Mouse (Mus musculus) erythroblast, adult 5-6 weeks (primary cell): Measurements from ENCODE around the gene Bcl11a. TPM values are rescaled to one million over a fixed set of nuclear protein-coding genes. Genes with fewer than 3 reads are reported as not detected.

Experiments
- ATAC-seq: replicated peaks from 2 replicates; pipeline ENCODE4 v1.8.0; 2016; ENCODE audit warnings: moderate number of reproducible peaks, mild to moderate bottlenecking, moderate TSS enrichment, inconsistent platforms; ENCODE audit not compliant: poor library complexity, low FRiP score, severe bottlenecking
- total RNA-seq, 2 experiments: library from RNA; stranded (forward) in 1 of 2; stranded (reverse) in 1 of 2; fragments of 150-400 nt in 1 of 2; fragments of 200-764, 138-1000 nt in 1 of 2; gene quantifications; 2 replicates each; pipeline versions ENCODE4 v1.2.3 to v1.2.4; 2015 to 2017; ENCODE audit warnings: low replicate concordance in 2 of 2

Gene Bcl11a
- total RNA-seq, 2 experiments from 2014 or later: 4.9 to 11.1 TPM

DNA sequence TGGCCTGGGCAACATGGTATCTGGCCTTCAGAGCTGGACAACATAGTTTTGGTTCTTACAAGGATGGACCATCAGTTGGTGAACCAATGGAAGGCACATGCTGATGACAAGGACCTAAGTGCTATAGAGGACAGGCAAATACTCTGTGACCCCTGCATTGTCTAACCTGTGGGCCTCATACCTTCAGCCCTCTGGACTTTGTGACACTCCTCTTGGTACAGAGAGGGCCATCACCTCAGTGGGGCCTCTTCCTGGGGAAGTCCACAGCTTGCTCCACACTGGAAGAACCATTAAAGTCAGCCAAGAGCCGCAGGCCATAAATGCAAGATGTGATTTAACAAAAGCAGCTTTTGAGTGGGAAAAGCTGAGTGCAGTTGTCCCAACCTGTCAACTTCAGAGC, 68.6 kb downstream of the Bcl11a start:
- no peak for ATAC-seq

DNA sequence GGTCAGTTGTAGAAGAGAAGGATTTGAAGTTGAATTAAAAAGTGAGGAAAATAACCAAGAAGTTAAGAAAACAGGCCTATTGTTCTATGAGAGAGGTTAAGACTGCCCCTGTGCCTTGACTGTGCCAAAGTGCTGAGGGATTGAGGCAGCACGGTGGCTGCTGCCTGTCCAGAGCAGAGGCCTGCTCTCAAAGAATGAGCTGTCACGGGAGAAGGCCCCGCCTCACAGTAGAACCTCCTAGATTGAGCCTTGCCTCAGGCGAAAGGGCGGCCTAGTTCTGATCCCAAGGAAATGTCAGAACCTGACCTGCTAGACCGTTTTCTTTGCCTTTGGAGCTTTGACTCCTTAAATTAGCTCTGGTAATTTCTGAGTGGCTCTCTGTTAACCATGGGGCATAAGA, 69.8 kb downstream of the Bcl11a start:
- ATAC-seq: peak; percentile 77

DNA sequence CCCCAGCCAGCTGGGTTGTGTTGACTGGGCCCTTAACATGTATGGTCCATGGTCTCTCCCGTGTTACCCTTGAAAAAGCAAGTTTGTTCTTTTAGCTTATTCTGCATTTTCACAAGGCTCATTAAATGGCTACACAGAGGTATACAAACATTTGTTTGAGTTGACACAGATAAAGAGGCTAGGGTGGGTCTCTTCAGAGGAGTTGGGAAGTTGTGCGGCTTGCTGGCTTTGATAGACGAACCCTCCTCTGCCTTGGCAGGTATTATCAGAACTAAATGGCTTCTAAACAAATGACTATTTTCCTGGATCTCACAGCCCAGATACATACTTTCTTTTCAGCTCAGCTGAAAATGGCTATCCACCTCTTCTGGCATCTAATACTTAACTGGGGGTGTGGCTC, 70.7 kb downstream of the Bcl11a start:
- no peak for ATAC-seq

DNA sequence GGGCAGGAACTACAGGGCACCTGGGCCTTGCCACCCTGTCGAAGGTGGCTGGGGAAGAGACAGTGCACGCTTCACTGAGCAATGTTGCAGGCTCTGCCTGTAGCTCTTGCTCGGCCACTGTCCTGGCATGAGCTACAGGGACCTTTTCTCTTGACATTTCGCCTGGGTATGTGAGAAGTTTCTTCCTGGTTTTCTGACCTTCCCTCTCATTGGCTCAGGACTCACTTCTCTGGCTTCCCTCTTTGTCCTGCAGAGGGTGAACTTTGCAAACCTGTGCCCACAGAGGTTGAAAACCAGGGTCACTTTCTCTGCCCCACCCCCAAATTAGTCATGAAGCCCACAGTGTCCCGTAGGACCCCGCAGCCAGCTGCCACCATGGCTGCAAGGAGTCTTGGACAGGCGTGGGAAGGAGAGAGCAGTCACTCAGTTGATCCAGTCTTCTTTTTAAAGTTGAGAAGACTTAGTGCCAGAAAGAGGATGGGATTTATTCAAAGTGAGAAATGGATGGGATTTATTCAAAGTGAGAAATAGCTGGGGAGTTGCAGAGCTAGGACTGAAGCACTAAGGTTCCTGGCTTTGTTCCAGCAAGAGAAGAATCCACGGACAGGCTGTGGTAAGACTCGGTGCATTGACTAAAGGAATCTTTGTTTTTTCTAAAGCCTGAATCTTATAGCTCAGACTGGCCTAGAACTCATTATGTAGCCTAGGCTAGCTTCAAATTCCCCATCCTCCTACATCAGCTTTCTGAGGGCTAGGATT, 71.8 kb downstream of the Bcl11a start:
- ATAC-seq: no peak

DNA sequence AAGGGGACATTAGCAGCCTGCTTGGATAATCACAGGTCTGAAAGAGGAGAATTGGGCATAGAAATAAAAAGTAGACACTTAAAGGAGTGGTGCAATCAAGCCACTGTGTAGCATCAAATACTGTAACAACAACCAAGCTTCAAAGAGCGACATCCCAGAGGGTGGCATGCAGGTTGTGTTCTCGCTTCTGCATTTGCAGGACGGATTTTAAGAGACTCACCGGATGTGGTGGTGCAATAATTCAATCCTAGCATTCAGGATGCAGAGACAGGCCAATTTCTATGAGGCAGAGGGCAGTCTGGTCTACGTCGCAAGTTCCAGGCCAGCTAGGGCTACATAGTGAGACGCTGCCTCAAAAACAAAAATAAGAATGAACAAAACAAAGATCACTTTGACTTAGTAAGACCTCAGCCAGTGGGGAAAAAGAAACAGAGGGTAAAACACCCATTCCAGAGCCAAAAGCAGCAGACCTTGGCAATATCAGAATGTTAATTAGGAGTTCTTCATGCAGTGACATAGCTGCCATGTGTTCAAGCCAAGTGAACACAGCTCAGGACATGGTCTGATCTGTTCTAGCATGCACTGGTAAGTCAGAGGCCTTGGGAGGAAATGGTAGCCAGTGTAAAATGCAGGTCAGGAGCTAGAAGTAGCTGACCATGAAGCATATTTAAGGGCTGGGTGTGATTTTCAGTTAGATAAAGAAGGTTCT, 74.4 kb downstream of the Bcl11a start:
- no peak for ATAC-seq

DNA sequence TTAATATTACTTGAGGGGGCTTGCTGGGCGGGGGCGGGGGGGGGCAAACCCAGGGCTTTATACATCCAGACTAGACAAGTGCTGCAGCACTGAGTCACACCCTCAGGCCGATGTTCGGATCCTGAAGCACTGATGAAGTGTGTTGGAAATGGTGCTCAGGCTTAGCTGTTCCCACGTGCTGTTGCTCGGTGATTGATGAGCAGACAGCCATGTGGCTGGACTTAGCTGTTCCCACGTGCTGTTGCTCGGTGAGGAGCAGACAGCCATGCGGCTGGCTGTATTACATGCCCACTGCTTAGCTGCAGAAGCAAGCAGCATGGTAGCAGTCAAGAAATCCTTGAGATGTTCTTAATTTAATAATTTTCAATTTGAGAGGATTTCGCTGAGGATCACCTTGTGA, 75.2 kb downstream of the Bcl11a start:
- ATAC-seq: no peak

DNA sequence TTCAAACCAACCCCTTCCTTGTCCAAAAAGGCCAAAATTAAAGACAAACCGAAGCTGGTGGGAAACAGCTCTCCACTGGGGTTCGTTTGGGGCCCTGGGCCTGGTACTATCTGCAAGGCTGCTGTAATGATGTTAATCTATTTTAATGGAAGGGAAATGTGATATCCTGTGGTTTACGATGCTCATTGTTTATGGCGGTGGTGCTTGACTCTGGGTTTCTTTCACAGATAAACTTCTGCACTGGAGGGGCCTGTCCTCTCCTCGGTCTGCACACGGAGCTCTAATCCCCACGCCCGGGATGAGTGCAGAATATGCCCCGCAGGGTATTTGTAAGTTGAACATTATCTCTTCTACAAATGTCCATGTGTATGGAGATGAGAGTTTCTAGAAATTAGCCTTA, 80.2 kb downstream of the Bcl11a start:
- ATAC-seq: no peak

DNA sequence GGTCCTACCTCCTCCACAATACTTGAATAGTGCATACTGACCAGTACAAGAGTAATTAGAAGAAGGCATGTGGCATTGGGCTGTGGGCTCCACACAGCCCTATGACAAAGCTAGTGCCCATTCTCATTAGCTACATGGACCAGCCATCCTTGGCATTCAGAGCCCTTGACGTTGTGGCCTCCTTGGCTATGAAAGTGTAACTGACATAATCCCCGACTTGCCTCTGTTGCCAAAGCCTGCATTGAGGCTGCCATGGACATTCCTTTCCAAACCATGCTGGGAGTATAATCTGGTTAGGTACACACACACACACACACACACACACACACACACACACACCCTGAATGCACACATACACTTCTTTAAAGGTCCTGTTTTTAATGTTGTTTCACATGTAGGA, 81.8 kb downstream of the Bcl11a start:
- no peak for ATAC-seq

DNA sequence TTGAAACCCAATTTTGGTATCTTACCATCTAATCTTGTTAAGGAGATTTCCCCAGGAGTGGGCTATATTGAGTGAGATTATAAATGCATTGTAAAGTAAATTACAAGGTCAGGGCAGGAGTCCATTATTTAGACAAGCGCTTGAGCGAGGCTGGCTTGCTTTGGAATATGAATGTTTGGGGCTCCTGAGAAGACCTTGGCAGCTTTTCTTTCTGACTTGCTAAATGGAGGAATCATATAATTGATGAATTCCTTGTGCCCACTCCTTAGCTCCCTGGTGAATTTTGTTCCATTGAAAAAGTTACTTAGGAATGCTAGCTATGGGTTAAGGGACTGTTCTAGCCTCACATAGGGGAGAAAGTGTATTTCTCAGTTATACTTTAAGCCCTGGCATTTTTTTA, 83.6 kb downstream of the Bcl11a start:
- no peak for ATAC-seq

DNA sequence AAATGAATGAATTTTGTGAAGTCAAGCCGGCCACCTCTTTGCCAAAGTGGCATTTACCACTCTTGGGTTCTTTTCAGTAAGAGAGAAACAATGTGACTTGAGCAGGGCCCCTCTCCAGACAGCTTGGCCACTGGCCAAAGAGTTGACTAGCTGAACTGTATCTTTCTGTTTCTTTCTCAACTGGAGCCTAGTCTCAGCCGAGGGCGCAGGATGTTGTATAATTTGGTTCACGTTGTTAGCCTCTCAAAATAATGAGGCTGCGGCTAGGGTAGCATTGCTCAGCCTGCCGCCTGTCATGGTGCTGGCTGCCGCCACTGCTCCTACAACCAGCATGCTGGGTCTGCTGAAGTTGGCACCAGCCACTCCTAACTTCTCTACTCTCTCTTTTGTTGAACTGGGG, 84.2 kb downstream of the Bcl11a start:
- no peak for ATAC-seq

DNA sequence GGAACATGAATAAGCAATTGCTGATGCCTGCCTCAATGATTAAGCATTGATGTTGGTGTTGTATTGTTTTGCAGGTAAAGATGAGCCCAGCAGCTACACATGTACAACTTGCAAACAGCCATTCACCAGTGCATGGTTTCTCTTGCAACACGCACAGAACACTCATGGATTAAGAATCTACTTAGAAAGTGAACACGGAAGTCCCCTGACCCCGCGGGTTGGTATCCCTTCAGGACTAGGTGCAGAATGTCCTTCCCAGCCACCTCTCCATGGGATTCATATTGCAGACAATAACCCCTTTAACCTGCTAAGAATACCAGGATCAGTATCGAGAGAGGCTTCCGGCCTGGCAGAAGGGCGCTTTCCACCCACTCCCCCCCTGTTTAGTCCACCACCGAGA, 85.2 kb downstream of the Bcl11a start:
- ATAC-seq: no peak

DNA sequence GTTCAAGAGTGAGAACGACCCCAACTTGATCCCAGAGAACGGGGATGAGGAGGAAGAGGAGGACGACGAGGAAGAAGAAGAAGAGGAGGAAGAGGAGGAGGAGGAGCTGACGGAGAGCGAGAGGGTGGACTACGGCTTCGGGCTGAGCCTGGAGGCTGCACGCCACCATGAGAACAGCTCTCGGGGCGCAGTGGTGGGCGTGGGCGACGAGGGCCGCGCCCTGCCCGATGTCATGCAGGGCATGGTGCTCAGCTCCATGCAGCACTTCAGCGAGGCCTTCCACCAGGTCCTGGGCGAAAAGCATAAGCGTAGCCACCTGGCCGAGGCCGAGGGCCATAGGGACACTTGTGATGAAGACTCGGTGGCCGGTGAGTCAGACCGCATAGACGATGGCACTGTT, 86.2 kb downstream of the Bcl11a start:
- ATAC-seq: no peak

DNA sequence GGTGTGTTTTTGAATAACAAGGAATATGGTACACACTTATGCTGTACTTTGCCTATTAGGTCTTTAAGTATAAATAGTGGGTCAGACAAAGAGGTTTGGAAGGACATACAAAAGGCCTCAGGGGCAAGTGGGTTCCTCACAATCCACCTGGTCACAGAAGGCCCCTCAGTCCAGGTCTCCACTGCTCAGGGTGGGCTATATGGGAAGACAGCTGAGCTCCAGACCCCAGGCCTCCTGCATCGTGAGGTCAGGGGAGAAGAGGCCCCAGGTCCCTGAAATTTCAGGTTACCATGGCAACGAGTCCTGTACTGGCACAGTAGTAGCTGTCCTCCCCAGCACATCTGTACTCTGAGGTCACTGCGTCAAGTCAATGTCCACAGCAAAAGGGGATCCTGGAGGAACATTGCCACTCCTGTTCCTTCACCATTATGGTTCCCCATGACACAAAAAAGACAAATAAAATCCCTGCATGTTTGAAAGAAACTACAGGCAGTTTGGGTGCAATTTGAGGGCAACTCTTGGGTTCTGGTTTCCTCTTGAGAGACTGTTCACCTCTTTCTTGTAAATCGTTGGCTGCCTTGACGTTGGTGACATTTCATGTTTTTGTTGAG, 93.9 kb downstream of the Bcl11a start:
- no peak for ATAC-seq

DNA sequence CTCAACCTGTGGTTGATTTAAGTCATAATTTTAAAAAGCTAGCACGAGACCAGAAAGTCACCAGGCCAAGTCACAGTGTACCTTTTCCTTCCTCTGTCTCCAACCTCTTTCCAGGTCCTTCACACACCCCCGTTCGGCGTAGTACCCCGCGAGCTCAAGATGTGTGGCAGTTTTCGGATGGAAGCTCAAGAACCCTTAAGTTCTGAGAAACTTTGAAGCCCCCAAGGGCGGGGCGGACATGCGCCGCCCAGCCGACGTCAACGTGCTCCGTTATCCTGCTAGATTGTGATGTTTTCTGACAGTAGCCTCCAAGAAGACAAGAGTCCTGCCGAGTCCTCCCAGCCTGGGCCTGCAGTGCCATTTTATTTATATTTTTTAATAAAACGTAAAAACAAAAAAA, 94.7 kb downstream of the Bcl11a start:
- no peak for ATAC-seq

DNA sequence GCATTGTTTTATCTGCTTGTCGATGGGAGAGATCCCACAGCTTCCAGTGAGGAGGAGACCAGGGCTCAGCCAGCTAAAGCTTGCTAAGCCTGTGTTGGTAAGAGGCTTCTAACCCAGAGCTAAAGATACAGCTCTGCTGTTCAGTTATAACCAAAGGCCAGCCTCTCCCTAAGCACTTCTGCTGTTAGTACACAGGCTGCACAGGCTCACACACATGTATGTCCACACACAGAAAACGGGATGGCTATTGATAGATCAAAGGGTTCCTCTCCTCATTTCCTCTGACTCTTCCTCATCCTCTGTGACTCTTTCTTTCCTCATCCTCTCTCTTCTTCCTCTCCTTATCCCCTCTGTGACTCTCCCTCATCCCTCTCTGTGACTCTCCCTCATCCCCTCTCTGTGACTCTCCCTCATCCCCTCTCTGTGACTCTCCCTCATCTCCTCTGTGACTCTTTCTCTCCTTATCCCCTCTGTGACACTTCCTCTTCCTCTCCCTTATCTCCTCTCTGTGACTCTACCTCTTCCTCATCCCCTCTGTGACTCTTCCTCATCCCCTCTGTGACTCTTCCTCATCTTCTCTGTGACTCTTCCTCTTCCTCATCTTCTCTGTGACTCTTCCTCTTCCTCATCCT, 96.4 kb downstream of the Bcl11a start:
- no peak for ATAC-seq

DNA sequence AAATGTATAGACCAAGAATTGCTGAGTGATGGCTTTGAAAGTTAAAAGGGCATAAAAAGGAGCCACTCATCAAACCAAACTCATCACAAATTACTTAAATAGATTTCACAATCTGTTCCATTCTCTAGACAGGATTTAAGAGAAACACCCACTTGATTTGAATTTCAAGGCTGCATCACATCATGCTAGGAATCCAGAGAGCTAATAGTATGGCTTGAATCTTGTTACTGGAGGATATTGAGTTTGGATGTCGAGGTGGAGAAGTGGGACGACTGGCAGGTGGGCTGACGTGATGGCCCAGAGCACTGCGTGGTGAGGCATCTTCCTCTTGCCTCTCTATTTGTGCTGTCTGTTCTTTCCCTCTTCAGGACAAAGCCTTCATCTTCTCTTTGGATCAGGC, 99.6 kb downstream of the Bcl11a start:
- no peak for ATAC-seq

DNA sequence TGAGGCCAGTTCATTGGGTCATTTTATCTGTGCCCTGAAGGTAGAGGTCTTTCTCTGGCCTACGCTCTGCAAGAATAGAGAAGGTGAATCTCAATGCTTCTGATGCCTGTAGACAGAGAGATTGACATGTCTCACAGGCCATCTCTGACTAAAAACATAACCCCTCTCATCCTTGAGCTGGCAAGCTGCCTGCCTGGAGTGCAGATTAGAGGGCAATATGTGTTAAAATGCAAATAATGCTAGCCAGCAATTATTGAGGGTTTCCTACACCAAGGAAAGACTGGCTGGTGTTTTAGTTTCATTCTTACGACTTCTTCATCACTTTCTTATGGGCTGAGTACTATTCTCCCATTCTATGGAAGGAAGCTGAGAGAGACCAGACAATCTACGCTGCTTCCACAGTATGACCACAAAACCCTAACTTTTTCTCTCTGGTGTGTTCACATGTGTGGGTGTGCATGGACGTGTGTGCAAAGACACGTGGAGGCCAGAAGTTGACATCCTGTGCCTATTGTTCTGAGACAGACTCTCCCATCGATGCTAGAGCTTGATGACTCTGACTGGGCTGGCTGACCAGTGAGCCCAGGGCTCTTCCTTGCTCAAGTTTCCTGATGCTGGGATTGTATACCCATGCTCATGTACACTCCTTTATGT, 101.1 kb downstream of the Bcl11a start:
- ATAC-seq: no peak

DNA sequence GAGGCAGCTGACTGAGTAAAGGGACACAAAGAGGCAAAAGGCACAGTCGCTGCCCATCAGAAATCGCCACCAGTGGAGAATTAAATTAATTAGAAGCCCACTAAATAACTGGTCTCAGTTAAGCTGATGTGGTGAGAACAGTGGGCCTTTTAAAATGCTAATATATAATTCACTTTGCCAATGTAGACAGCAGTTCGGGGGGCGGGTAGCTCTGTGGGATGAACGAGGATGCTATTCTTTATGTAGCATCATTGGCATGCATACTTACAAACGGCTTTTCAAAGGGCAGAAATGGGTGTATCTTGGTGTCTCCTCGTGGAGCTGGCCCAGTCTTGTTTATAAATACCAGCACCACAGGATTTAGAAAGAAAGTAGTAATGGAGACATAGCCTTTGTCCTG, 102.2 kb downstream of the Bcl11a start:
- ATAC-seq: no peak

DNA sequence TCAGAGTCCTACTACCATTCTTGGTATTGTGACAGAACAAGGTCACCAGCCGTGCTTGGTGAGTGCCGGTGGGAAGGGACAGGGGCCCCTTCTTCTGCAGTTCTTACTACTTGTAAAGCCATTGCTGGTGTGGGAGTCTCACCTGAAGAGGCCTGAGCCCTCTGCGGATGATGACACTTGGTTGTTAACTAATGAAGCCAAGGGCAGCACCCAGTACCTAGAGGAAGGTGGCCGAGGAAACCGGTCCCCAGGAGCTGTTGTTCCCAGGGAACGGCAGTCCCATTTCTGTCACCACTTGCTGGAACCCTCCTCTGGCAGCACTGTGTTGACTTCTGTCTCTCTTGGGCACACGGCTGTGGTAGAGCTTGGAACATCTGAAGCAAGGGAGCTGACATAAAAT, 105.6 kb downstream of the Bcl11a start:
- no peak for ATAC-seq

DNA sequence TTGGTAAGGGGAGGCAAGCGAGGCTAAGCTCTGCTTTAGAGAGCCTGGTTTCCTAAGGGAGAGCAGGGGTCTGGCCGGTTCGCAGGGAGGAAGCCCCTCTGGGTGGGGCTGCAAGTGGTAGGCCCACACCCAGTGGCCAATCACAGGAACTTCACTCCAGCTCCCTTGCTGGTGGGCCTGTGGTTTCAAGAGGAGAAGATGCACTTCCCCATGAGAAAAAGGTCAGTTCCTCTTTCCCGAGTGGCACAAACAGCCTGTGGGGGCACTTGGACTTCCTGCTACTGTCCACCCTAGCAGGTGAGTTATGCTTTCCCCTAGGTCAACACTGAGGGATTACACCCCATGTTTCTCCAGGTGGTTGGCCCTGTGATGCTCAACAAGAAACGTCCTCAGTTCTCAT, 107.1 kb downstream of the Bcl11a start:
- 0 out of 2 replicates have a peak, but pooled peaks have one; percentile 27 for ATAC-seq
